15 mouse cellular contexts compared by ENCODE assay signal in genomic region chr12:83145074-83145473, GRCm38 (mm10).
DNase-seq lines count a peak whose midpoint lies in the region; ATAC-seq and TF ChIP-seq lines count a peak whose summit lies in the region.
"Had no signal": no experiment of that assay in that cellular context is flagged by ENCODE, and none has a peak within 500 bp of the region (broad histone marks: within the 10 kb centered on the region; RNA-seq: fewer than 3 reads in every experiment).

No protein-coding gene starts in this region.

- H3K4me2 ChIP-seq in heart, embryonic 12.5 days, result no peak overlapping the region
- H3K4me2 ChIP-seq: forebrain, embryonic 13.5 days; liver, embryonic 13.5 days; midbrain, embryonic 15.5 days; neural tube, embryonic 13.5 days had no signal

- H3K36me3 ChIP-seq in heart, adult 2 months (ENCODE audit: control insufficient read depth, insufficient read depth, low read length), result no peaks in the 10 kb centered on the region
- H3K36me3 ChIP-seq in heart, embryonic 12.5 days, result 0 out of 2 replicates have a peak, but pooled peaks cover 4% of the 10 kb centered on the region
- H3K36me3 ChIP-seq: liver, embryonic 13.5 days; midbrain, embryonic 15.5 days; neural tube, embryonic 13.5 days had no signal

- no peak for ATAC-seq in heart, embryonic 12.5 days (ENCODE audit: insufficient number of reproducible peaks, low FRiP score)
- ATAC-seq in erythroblast, adult 5-6 weeks (replicated peaks; ENCODE audit: low FRiP score, poor library complexity, severe bottlenecking), result no peak
- ATAC-seq: forebrain, embryonic 13.5 days; midbrain, embryonic 15.5 days had no signal

- H3K9ac ChIP-seq in heart, adult 2 months (ENCODE audit: low read depth, low read length), result no peak overlapping the region
- H3K9ac ChIP-seq in heart, embryonic 12.5 days, result 0 out of 2 replicates have a peak overlapping the region, but pooled peaks have one; percentile 6
- H3K9ac ChIP-seq: forebrain, embryonic 13.5 days; liver, embryonic 13.5 days; midbrain, embryonic 15.5 days; neural tube, embryonic 13.5 days had no signal

- peak overlapping the region; percentile 86 for H3K27ac ChIP-seq in heart, adult 2 months
- no peak overlapping the region; the same call in 1 of the 2 replicates for H3K27ac ChIP-seq in heart, embryonic 12.5 days (ENCODE audit: poor library complexity, severe bottlenecking)
- H3K27ac ChIP-seq: forebrain, embryonic 13.5 days; liver, embryonic 13.5 days; midbrain, embryonic 15.5 days; neural tube, embryonic 13.5 days had no signal

- H3K4me3 ChIP-seq in heart, adult 2 months, result no peak overlapping the region
- H3K4me3 ChIP-seq in heart, embryonic 12.5 days, result no peak overlapping the region
- H3K4me3 ChIP-seq: forebrain, embryonic 13.5 days; liver, embryonic 13.5 days; midbrain, embryonic 15.5 days; neural tube, embryonic 13.5 days had no signal

- TF ChIP-seq EP300 in heart, adult 2 months (IDR thresholded peaks at IDR 0.05; ENCODE audit: insufficient read depth, low read depth, low read length), result no peak

- no peak for TF ChIP-seq POLR2A in heart, adult 2 months (IDR thresholded peaks at IDR 0.05; ENCODE audit: insufficient read depth, low read depth, low read length)
- no peak for TF ChIP-seq POLR2A in brain, embryonic 14.5 days (IDR thresholded peaks at IDR 0.05; ENCODE audit: borderline replicate concordance, extremely low read depth, insufficient read depth, insufficient read length, poor library complexity, severe bottlenecking)

- DNase-seq in heart, adult 2 months, result peak in 1 of 2 experiments; percentile 66
- no peak for DNase-seq in heart, postnatal 36 days
- DNase-seq in brain, embryonic 14.5 days (ENCODE audit: low read depth), result peak; percentile 41
- DNase-seq in cerebellum, postnatal 10 days, result peak; percentile 56 to 66
- no peak for DNase-seq in spleen, postnatal 14 days (ENCODE audit: low spot score in 2 of 2)
- no peak for DNase-seq in adrenal gland, adult 8-10 months
- DNase-seq: kidney, adult 8-10 months; liver, embryonic 13.5 days; lung, postnatal 10 days; thymus, adult 18-20 months had no signal

- no peaks in the 10 kb centered on the region for H3K27me3 ChIP-seq in heart, adult 2 months (ENCODE audit: control insufficient read depth, insufficient read depth, low read length)
- H3K27me3 ChIP-seq in heart, embryonic 12.5 days (replicated peaks), result no peaks in the 10 kb centered on the region
- H3K27me3 ChIP-seq: forebrain, embryonic 13.5 days; midbrain, embryonic 15.5 days; neural tube, embryonic 13.5 days had no signal

- TF ChIP-seq CTCF in heart, adult 2 months (IDR thresholded peaks at IDR 0.05), result no peak
- no peak for TF ChIP-seq CTCF in brain, embryonic 14.5 days (IDR thresholded peaks at IDR 0.05; ENCODE audit: borderline replicate concordance, extremely low read depth, insufficient read depth, insufficient read length)

- peaks cover 10% of the 10 kb centered on the region for H3K4me1 ChIP-seq in heart, adult 2 months (ENCODE audit: control insufficient read depth, insufficient read depth, low read length)
- H3K4me1 ChIP-seq in heart, embryonic 12.5 days (replicated peaks), result peaks cover 59% of the 10 kb centered on the region

- WGBS in heart, adult 2 months, result 61% methylated on average over 3 of the region's 3 CpGs
- 68% methylated on average over 3 of the region's 3 CpGs for WGBS in heart, embryonic 12.5 days

- no peaks in the 10 kb centered on the region for H3K79me2 ChIP-seq in heart, adult 2 months (replicated peaks; ENCODE audit: control insufficient read depth, insufficient read depth, low read length)

- H3K9me3 ChIP-seq in heart, embryonic 12.5 days (replicated peaks), result 0 out of 2 replicates have a peak, but pooled peaks cover 5% of the 10 kb centered on the region
- H3K9me3 ChIP-seq: forebrain, embryonic 13.5 days; liver, embryonic 13.5 days; midbrain, embryonic 15.5 days; neural tube, embryonic 13.5 days had no signal

- intact Hi-C loops in heart, adult 2 months (cut with DNase I), result loop anchor here (2.0 to 5.0 kb wide), 2 partner anchors 72 to 102 kb away; no protein-coding TSS in a partner anchor
- intact Hi-C loops in heart, postnatal 36 days (cut with DNase I), result no loop called here

Comparison
In these comparisons a context has a peak if more than half of its experiments do, and no peak if none do; other contexts are left out.
1. DNase-seq: peak in brain, embryonic 14.5 days (single experiment) and cerebellum, postnatal 10 days (2 of 2); none in heart, postnatal 36 days (0 of 2), spleen, postnatal 14 days (0 of 2) and adrenal gland, adult 8-10 months (single experiment).